Comparison of ENCODE assay signal across 9 mouse cellular contexts in genomic region chr11:99379568-99379967, GRCm38 (mm10). TPM values are rescaled to one million over a fixed set of nuclear protein-coding genes. Genes with fewer than 3 reads are reported as not detected.
A peak's percentile ranks its signal among the peaks of the same experiment; 100 is the strongest.
DNase-seq lines count a peak whose midpoint lies in the region; ATAC-seq and TF ChIP-seq lines count a peak whose summit lies in the region.
"Had no signal": no experiment of that assay in that cellular context is flagged by ENCODE, and none has a peak within 500 bp of the region (broad histone marks: within the 10 kb centered on the region; RNA-seq: fewer than 3 reads in every experiment).

No protein-coding gene starts in this region.

- no peaks in the 10 kb centered on the region for H3K4me1 ChIP-seq in lung, adult 2 months (ENCODE audit: control insufficient read depth, insufficient read depth, low read length)
- H3K4me1 ChIP-seq: limb, embryonic 12.5 days had no signal

- ATAC-seq in inflammation-experienced regulatory T-cells, adult 6 months: no peak

- no peak overlapping the region for H3K4me3 ChIP-seq in lung, adult 2 months (replicated peaks; ENCODE audit: extremely low read depth, low read depth, low read length)
- H3K4me3 ChIP-seq: limb, embryonic 12.5 days had no signal

- DNase-seq in 3134 (ENCODE audit: extremely low read depth, insufficient read length, low spot score): peak; percentile 20
- peak; percentile 55 to 72 for DNase-seq in CD8-positive naive resting alpha-beta T cell, adult 2 months (ENCODE audit: low read depth in 2 of 2, low spot score in 2 of 2)
- peak; percentile 21 for DNase-seq in c-Kit-negative CD71-positive TER-119-positive erythroid progenitor cells, embryonic 14.5 days (ENCODE audit: low read depth, low spot score)
- peak; percentile 27 to 55 for DNase-seq in frontal cortex, postnatal 10 days (ENCODE audit: low spot score in 2 of 2)
- peak; percentile 72 to 86 for DNase-seq in kidney, postnatal 36 days
- DNase-seq in lung, adult 2 months: peak; percentile 66
- peak; percentile 49 to 54 for DNase-seq in right cerebral cortex, postnatal 36 days (ENCODE audit: low spot score in 2 of 2)

- WGBS in lung, adult 2 months: 11% methylated on average over 5 of the region's 5 CpGs

- peak; percentile 91 for TF ChIP-seq CTCF in lung, adult 2 months (IDR thresholded peaks at IDR 0.05; ENCODE audit: insufficient read depth, low read length)

- TF ChIP-seq POLR2A in lung, adult 2 months (IDR thresholded peaks at IDR 0.05; ENCODE audit: borderline replicate concordance, extremely low read depth, low read depth, low read length): no peak

RNA-seq across cellular contexts. Expression of gene Krt28, which starts 4.9 kb away (rescaled TPM):
- 0.11 and 0.15 TPM in 2 replicates for polyA plus RNA-seq in lung, adult 2 months (2012; rRNA removed)
- polyA plus RNA-seq in inflammation-experienced regulatory T-cells, adult 6 months (2017; shearing (Covaris generic)): not detected
- polyA plus RNA-seq: limb, embryonic 12.5 days had no signal

RNA-seq across cellular contexts. Expression of gene Krt10, which starts 9.6 kb away (rescaled TPM):
- polyA plus RNA-seq in lung, adult 2 months (2012; rRNA removed): 1.0 and 1.1 TPM in 2 replicates
- 10 to 100 TPM in 1 of 3 experiments, 1 to 10 TPM in 2; 4.5 to 13.5 (median 7.3) TPM for polyA plus RNA-seq in inflammation-experienced regulatory T-cells, adult 6 months (2017; shearing (Covaris generic))

RNA-seq across cellular contexts. Expression of gene Krt27, which starts 28.7 kb away (rescaled TPM):
- not detected in 2 replicates for polyA plus RNA-seq in lung, adult 2 months (2012; rRNA removed)
- polyA plus RNA-seq in inflammation-experienced regulatory T-cells, adult 6 months (2017; shearing (Covaris generic)): not detected
- polyA plus RNA-seq: limb, embryonic 12.5 days had no signal

RNA-seq across cellular contexts. Expression of gene Krt26, which starts 41.8 kb away (rescaled TPM):
- not detected in 2 replicates for polyA plus RNA-seq in lung, adult 2 months (2012; rRNA removed)
- not detected for polyA plus RNA-seq in inflammation-experienced regulatory T-cells, adult 6 months (2017; shearing (Covaris generic))
- polyA plus RNA-seq: limb, embryonic 12.5 days had no signal

RNA-seq across cellular contexts. Expression of gene Krt12, which starts 42.5 kb away (rescaled TPM):
- polyA plus RNA-seq in lung, adult 2 months (2012; rRNA removed): 0.06 TPM in 1 of 2 replicates, not detected in the other
- not detected for polyA plus RNA-seq in inflammation-experienced regulatory T-cells, adult 6 months (2017; shearing (Covaris generic))
- polyA plus RNA-seq: limb, embryonic 12.5 days had no signal

Comparison
In these comparisons a context has a peak if more than half of its experiments do, and no peak if none do; other contexts are left out.
1. DNase-seq: peak in every context shown above with its lines; median percentile 79 in kidney, postnatal 36 days; 66 in lung, adult 2 months; 64 in CD8-positive naive resting alpha-beta T cell, adult 2 months; 52 in right cerebral cortex, postnatal 36 days; 41 in frontal cortex, postnatal 10 days; 21 in c-Kit-negative CD71-positive TER-119-positive erythroid progenitor cells, embryonic 14.5 days; 20 in 3134.